Comparison of ENCODE assay signal across 9 mouse cellular contexts in the genomic region with DNA sequence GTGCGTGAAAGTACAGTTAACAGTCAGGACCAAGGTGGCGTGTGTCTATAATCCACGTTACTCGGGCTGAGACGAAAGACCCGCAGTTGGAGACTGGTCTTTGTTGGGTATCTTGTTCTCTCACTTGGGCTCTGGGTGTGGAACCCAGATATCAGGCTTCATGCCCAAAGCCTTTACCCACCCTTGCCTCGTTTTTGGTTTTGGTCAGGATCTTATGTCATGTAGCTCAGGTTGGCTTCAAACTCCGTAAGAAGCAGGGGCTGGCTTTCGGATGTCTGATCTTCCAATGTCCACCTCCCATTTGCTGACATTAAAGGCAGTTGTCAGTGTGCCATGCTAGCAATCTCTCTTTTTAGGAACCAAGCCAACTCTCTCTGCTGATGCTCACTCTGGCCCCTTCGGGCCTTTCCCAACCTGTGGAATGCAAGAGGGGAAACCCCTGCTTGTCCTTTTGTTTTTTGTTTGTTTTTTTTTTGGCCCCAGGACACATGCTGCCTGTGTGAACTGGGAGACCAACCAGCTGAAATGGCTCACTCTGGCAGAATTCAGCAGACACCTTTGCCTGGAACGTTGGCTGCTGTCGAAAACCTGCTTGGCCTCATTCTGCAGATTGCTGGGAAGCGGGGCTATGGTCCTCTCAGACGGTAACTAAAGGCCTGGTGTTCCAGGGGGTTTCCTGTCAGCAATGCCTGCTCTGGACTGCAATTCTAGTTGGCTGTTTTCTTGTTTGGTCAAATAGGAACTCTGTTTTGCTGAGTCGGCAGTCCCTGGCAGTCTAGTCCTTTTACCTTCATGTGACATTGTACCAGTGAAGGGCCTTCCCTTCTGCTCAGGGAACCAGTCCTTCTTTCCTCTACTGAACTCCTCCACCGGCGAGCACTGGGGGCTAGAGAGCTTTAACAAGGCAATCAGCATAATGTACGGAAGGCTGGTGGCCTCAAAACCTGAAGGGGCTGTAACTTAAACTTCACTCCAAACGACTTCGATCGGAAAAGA. TPM values are rescaled to one million over a fixed set of nuclear protein-coding genes. Genes with fewer than 3 reads are reported as not detected.
DNase-seq lines count a peak whose midpoint lies in the region; ATAC-seq and TF ChIP-seq lines count a peak whose summit lies in the region.
"Had no signal": no experiment of that assay in that cellular context is flagged by ENCODE, and none has a peak within 500 bp of the region (broad histone marks: within the 10 kb centered on the region; RNA-seq: fewer than 3 reads in every experiment).

No protein-coding gene starts in this region.

- H3K36me3 ChIP-seq in hindbrain, embryonic 12.5 days = no peaks in the 10 kb centered on the region
- no peaks in the 10 kb centered on the region for H3K36me3 ChIP-seq in midbrain, postnatal 0 days (ENCODE audit: insufficient read depth, low read length)
- H3K36me3 ChIP-seq: lung, embryonic 15.5 days had no signal

- H3K4me1 ChIP-seq in hindbrain, embryonic 12.5 days = peaks cover 51% of the 10 kb centered on the region
- peaks cover 36% of the 10 kb centered on the region for H3K4me1 ChIP-seq in midbrain, postnatal 0 days (ENCODE audit: insufficient read depth, low read length)

- 67% methylated on average over 21 of the region's 21 CpGs for WGBS in hindbrain, embryonic 12.5 days
- WGBS in midbrain, postnatal 0 days = 49% methylated on average over 21 of the region's 21 CpGs

- H3K27ac ChIP-seq in hindbrain, embryonic 12.5 days = peak overlapping the region; percentile 93
- H3K27ac ChIP-seq in midbrain, postnatal 0 days (ENCODE audit: low read depth, low read length) = peak overlapping the region; percentile 88

- peak; percentile 71 for DNase-seq in layer of hippocampus, adult 9-11 months
- DNase-seq in layer of hippocampus, adult 9-10 months (ENCODE audit: low spot score) = no peak
- peak; percentile 53 for DNase-seq in brain, adult 2 months (ENCODE audit: low read depth, low spot score)
- DNase-seq in midbrain, postnatal 0 days (ENCODE audit: low spot score) = no peak
- no peak for DNase-seq in natural killer cell, adult 2 months (ENCODE audit: low spot score in 2 of 2)
- no peak for DNase-seq in thymus, postnatal 25 days
- DNase-seq in T-cell, adult 2 months (ENCODE audit: low spot score) = no peak

- peak overlapping the region; percentile 41 for H3K4me2 ChIP-seq in hindbrain, embryonic 12.5 days (replicated peaks)
- H3K4me2 ChIP-seq in midbrain, postnatal 0 days (ENCODE audit: low read depth, low read length, poor library complexity, severe bottlenecking) = peak overlapping the region; percentile 39; the same call in 1 of the 2 replicates
- H3K4me2 ChIP-seq: lung, embryonic 15.5 days had no signal

- H3K4me3 ChIP-seq in hindbrain, embryonic 12.5 days = no peak overlapping the region
- no peak overlapping the region for H3K4me3 ChIP-seq in midbrain, postnatal 0 days (ENCODE audit: low read depth, low read length)
- H3K4me3 ChIP-seq: lung, embryonic 15.5 days had no signal

- no peak for TF ChIP-seq CTCF in midbrain, postnatal 0 days (IDR thresholded peaks at IDR 0.05)

- H3K9me3 ChIP-seq in hindbrain, embryonic 12.5 days (replicated peaks) = no peaks in the 10 kb centered on the region
- H3K9me3 ChIP-seq in midbrain, postnatal 0 days (ENCODE audit: low read length) = no peaks in the 10 kb centered on the region
- H3K9me3 ChIP-seq: lung, embryonic 15.5 days had no signal

- no peaks in the 10 kb centered on the region for H3K27me3 ChIP-seq in hindbrain, embryonic 12.5 days
- no peaks in the 10 kb centered on the region for H3K27me3 ChIP-seq in midbrain, postnatal 0 days (ENCODE audit: insufficient read depth, low read length)
- H3K27me3 ChIP-seq: lung, embryonic 15.5 days had no signal

- peak overlapping the region; percentile 32; the same call in 1 of the 2 replicates for H3K9ac ChIP-seq in hindbrain, embryonic 12.5 days
- peak overlapping the region; percentile 25; the same call in 1 of the 2 replicates for H3K9ac ChIP-seq in midbrain, postnatal 0 days (replicated peaks; ENCODE audit: low read length, poor library complexity, severe bottlenecking)
- H3K9ac ChIP-seq: lung, embryonic 15.5 days had no signal

- no peak for ATAC-seq in hindbrain, embryonic 12.5 days (ENCODE audit: low FRiP score)
- ATAC-seq in midbrain, postnatal 0 days (ENCODE audit: low FRiP score) = no peak

RNA-seq across cellular contexts. Expression of gene Tuba1a, which starts 23.6 kb away (rescaled TPM):
- 9,547 and 9,692 TPM in 2 replicates for polyA plus RNA-seq in hindbrain, embryonic 12.5 days (2016; fragmentation: Nextera tagmentation; extraction: Ambion mirVana)
- total RNA-seq in midbrain, postnatal 0 days (2014; rRNA removed) = 17,447 and 20,461 TPM in 2 replicates
- 15,641 and 16,823 TPM in 2 replicates for polyA plus RNA-seq in midbrain, postnatal 0 days (2015; fragmentation: Nextera tagmentation; extraction: Ambion mirVana)

RNA-seq across cellular contexts. Expression of gene Gm49450, which starts 23.7 kb away (rescaled TPM):
- not detected in 2 replicates for polyA plus RNA-seq in hindbrain, embryonic 12.5 days (2016; fragmentation: Nextera tagmentation; extraction: Ambion mirVana)
- 1,797 and 2,945 TPM in 2 replicates for total RNA-seq in midbrain, postnatal 0 days (2014; rRNA removed)
- not detected in 2 replicates for polyA plus RNA-seq in midbrain, postnatal 0 days (2015; fragmentation: Nextera tagmentation; extraction: Ambion mirVana)
- polyA plus RNA-seq: lung, embryonic 15.5 days had no signal

RNA-seq across cellular contexts. Expression of gene Tuba1b, which starts 42.7 kb away (rescaled TPM):
- 1,219 and 1,243 TPM in 2 replicates for polyA plus RNA-seq in hindbrain, embryonic 12.5 days (2016; fragmentation: Nextera tagmentation; extraction: Ambion mirVana)
- total RNA-seq in midbrain, postnatal 0 days (2014; rRNA removed) = 2,522 and 3,264 TPM in 2 replicates
- polyA plus RNA-seq in midbrain, postnatal 0 days (2015; fragmentation: Nextera tagmentation; extraction: Ambion mirVana) = 1,582 and 1,796 TPM in 2 replicates

RNA-seq across cellular contexts. Expression of gene Tuba1c, which starts 52.6 kb away (rescaled TPM):
- 59.6 and 72.4 TPM in 2 replicates for polyA plus RNA-seq in hindbrain, embryonic 12.5 days (2016; fragmentation: Nextera tagmentation; extraction: Ambion mirVana)
- total RNA-seq in midbrain, postnatal 0 days (2014; rRNA removed) = 18.2 and 22.6 TPM in 2 replicates
- 9.6 and 9.9 TPM in 2 replicates for polyA plus RNA-seq in midbrain, postnatal 0 days (2015; fragmentation: Nextera tagmentation; extraction: Ambion mirVana)

RNA-seq across cellular contexts. Expression of gene Lmbr1l, which starts 59.0 kb away (rescaled TPM):
- 38.4 and 39.2 TPM in 2 replicates for polyA plus RNA-seq in hindbrain, embryonic 12.5 days (2016; fragmentation: Nextera tagmentation; extraction: Ambion mirVana)
- total RNA-seq in midbrain, postnatal 0 days (2014; rRNA removed) = 46.0 and 56.9 TPM in 2 replicates
- 19.6 and 21.7 TPM in 2 replicates for polyA plus RNA-seq in midbrain, postnatal 0 days (2015; fragmentation: Nextera tagmentation; extraction: Ambion mirVana)

Comparison
In these comparisons a context has a peak if more than half of its experiments do, and no peak if none do; other contexts are left out.
1. DNase-seq: peak in layer of hippocampus, adult 9-11 months (single experiment) and brain, adult 2 months (single experiment); none in layer of hippocampus, adult 9-10 months (single experiment), midbrain, postnatal 0 days (single experiment), natural killer cell, adult 2 months (0 of 2), thymus, postnatal 25 days (single experiment) and T-cell, adult 2 months (single experiment).